ENCODE assay signal across 18 mouse cellular contexts in the genomic region with DNA sequence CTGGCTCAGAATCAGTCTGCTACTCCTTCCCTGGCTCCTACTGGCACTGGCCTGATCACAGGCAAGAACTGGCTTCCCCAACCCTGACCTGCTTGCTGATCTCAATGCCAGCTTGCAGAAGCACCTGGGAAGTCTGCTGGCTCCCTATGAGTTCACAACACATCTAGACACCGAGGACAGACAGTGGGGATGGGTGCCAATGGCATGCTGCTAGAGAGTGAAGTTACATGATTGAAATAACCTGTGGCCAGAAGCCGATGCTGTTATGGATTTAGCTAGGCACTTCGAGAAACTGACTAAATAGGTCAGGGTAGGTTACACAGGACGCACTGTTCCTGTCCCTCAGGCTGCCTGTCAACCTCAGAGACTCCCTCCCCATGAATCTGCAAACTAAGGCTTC.
DNase-seq lines count a peak whose midpoint lies in the region; ATAC-seq and TF ChIP-seq lines count a peak whose summit lies in the region.
"Had no signal": no experiment of that assay in that cellular context is flagged by ENCODE, and none has a peak within 500 bp of the region (broad histone marks: within the 10 kb centered on the region; RNA-seq: fewer than 3 reads in every experiment).

No protein-coding gene starts in this region.

- no peaks in the 10 kb centered on the region for H3K36me3 ChIP-seq in heart, postnatal 0 days (replicated peaks; ENCODE audit: control insufficient read depth, insufficient read depth, low read length)
- H3K36me3 ChIP-seq: heart, embryonic 15.5 days had no signal

- H3K27me3 ChIP-seq in heart, postnatal 0 days (ENCODE audit: control insufficient read depth, insufficient read depth, low read length) = no peaks in the 10 kb centered on the region
- H3K27me3 ChIP-seq in cerebellum, adult 2 months (ENCODE audit: control insufficient read depth, insufficient read depth, low read length) = no peaks in the 10 kb centered on the region
- H3K27me3 ChIP-seq: heart, embryonic 15.5 days had no signal

- H3K4me3 ChIP-seq in heart, postnatal 0 days (ENCODE audit: low read depth, low read length) = no peak overlapping the region
- H3K4me3 ChIP-seq in cerebellum, adult 2 months (replicated peaks; ENCODE audit: insufficient read depth, low read depth, low read length) = no peak overlapping the region
- H3K4me3 ChIP-seq: heart, embryonic 15.5 days had no signal

- no peak for TF ChIP-seq CTCF in heart, postnatal 0 days (IDR thresholded peaks at IDR 0.05; ENCODE audit: low read depth)
- TF ChIP-seq CTCF in cerebellum, adult 2 months (IDR thresholded peaks at IDR 0.05; ENCODE audit: borderline replicate concordance, insufficient read depth, low read depth, low read length) = no peak

- H3K4me2 ChIP-seq in heart, postnatal 0 days (ENCODE audit: low read depth, low read length) = no peak overlapping the region
- H3K4me2 ChIP-seq: heart, embryonic 15.5 days had no signal

- DNase-seq in heart, postnatal 0 days (ENCODE audit: low spot score) = no peak
- DNase-seq in heart, postnatal 4 days = no peak
- peak; percentile 81 for DNase-seq in brain, adult 2 months (ENCODE audit: low read depth, low spot score)
- DNase-seq in cerebellum, adult 2 months = peak; percentile 72 to 77
- DNase-seq in gastrocnemius, adult 8-10 months (ENCODE audit: low spot score in 2 of 2) = peak; percentile 76 to 80
- DNase-seq in spleen, postnatal 10 days (ENCODE audit: low spot score in 2 of 2) = no peak
- no peak for DNase-seq in ovary, postnatal 14 days (ENCODE audit: low spot score)
- DNase-seq: kidney, adult 18-20 months; kidney, postnatal 4 days; layer of hippocampus, postnatal 36 days; lung, adult 18-20 months; midbrain, embryonic 14.5 days; right cerebral cortex, postnatal 25 days; thymus, adult 18-20 months had no signal

- no peaks in the 10 kb centered on the region for H3K9me3 ChIP-seq in heart, postnatal 0 days (replicated peaks; ENCODE audit: control insufficient read depth, low read length)
- H3K9me3 ChIP-seq: heart, embryonic 15.5 days had no signal

- peaks cover 43% of the 10 kb centered on the region for H3K4me1 ChIP-seq in heart, postnatal 0 days (ENCODE audit: control insufficient read depth, insufficient read depth)
- H3K4me1 ChIP-seq in cerebellum, adult 2 months (ENCODE audit: control insufficient read depth, insufficient read depth, low read length) = peaks cover 36% of the 10 kb centered on the region

- H3K9ac ChIP-seq in heart, postnatal 0 days (replicated peaks; ENCODE audit: low read depth, low read length) = no peak overlapping the region
- H3K9ac ChIP-seq: heart, embryonic 15.5 days had no signal

- no peak for TF ChIP-seq POLR2A in cerebellum, adult 2 months (IDR thresholded peaks at IDR 0.05; ENCODE audit: borderline replicate concordance, insufficient read depth, low read length)

- 0 out of 2 replicates have a peak overlapping the region, but pooled peaks have one; percentile 9 for H3K27ac ChIP-seq in heart, postnatal 0 days (ENCODE audit: low read depth)
- H3K27ac ChIP-seq in cerebellum, adult 2 months (ENCODE audit: insufficient read depth, low read length) = 0 out of 2 replicates have a peak overlapping the region, but pooled peaks have one; percentile 10
- H3K27ac ChIP-seq: macrophage had no signal

- WGBS in heart, postnatal 0 days = 64% methylated on average over 4 of the region's 4 CpGs
- WGBS in cerebellum, adult 2 months = 9% methylated on average over 4 of the region's 4 CpGs

- no peak for TF ChIP-seq EP300 in heart, postnatal 0 days (IDR thresholded peaks at IDR 0.05; ENCODE audit: low read depth)

- ATAC-seq in heart, postnatal 0 days (ENCODE audit: insufficient read depth, low read depth) = no peak
- ATAC-seq: forebrain, embryonic 14.5 days; hindbrain, embryonic 16.5 days had no signal

Comparison
In these comparisons a context has a peak if more than half of its experiments do, and no peak if none do; other contexts are left out.
1. DNase-seq: peak in brain, adult 2 months (single experiment), cerebellum, adult 2 months (2 of 2) and gastrocnemius, adult 8-10 months (2 of 2); none in heart, postnatal 0 days (single experiment), heart, postnatal 4 days (single experiment), spleen, postnatal 10 days (0 of 2) and ovary, postnatal 14 days (single experiment).